Mouse (Mus musculus): Measurements from ENCODE around the gene Emg1.
"Not testable (repeated sequence)": the region's sequence is repeated elsewhere in the genome, so short reads cannot be mapped to it uniquely, and the experiment has no call there.

Gene Emg1

DNA sequence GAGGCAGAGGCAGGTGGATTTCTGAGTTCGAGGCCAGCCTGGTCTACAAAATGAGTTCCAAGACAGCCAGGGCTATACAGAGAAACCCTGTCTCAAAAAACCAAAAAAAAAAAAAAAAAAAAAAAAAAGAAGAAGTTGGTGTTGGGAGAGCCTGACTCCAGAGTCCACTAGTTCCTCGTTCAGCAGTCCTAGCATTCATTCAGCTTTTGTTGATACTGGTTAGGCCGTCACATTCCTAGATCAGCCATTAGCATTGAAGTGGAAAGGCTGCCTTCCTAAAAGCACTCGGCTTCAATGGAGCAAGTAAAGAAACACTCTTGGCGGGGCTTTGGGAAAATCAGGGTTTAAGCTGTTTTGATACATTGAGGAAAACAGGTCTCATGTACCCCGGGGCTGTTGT is 29.7 kb downstream of the Emg1 start:
- DNase-seq (ENCODE audit: low spot score) = not testable (repeated sequence)

DNA sequence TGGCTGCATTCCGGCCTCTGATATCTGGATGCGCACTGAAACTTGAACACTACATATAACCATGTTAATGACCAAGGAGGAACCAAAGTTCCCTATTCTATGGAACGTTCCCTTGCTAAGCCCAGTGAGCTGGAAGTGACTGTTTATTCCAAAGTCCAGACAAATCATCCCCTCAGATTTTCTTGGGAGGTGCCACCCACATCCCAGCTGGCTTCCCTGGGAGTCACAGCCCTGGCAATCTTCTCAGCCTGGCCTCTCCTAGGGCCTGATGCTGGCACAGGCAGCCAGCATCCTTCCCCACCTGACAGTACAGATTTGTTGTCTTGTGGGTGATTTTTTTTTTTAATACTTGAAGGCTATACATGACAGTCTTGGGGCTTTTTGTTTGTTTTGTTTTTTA is 32.5 kb downstream of the Emg1 start:
- DNase-seq (ENCODE audit: low spot score) = no peak

DNA sequence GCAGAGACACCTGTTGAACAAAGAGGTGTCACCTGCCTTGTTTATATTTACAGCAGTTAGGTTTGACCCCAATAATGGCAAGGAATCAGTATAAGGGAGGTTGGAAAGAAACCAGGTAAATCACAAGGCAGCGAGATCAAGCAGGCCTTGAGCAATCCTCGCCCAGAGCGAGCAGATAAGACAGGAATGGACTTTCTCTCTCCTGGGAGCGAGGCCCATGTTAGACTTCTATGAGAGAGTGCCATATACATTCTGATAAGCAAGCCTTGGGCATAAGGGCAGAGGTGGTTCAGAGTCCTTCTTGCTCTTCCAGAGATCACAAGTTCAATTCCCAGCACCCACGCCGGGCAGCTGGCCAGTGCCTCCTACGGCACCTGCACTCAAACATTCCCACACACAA is 33.2 kb downstream of the Emg1 start:
- DNase-seq (ENCODE audit: low spot score) = no peak

DNA sequence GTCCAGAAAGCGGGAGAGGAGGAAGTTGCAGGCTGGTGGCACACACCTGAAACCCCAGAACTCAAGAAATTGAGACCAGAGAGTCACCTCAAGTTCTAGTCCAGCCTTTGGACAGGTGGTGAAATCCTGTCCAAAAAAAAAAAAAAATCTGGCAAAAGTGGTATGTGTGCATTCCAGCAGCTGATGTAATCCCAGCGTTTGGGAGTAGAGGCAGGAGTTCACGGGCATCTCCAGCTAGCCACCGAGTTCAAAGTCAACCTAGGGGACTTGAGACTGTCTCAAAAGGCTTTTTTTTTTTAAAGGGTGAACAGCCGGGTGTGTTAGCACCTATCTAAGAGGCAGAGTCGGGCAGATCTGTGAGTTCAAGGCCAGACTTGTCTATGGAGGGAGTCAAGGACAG is 35.8 kb downstream of the Emg1 start:
- DNase-seq (ENCODE audit: low spot score) = peak; percentile 66

DNA sequence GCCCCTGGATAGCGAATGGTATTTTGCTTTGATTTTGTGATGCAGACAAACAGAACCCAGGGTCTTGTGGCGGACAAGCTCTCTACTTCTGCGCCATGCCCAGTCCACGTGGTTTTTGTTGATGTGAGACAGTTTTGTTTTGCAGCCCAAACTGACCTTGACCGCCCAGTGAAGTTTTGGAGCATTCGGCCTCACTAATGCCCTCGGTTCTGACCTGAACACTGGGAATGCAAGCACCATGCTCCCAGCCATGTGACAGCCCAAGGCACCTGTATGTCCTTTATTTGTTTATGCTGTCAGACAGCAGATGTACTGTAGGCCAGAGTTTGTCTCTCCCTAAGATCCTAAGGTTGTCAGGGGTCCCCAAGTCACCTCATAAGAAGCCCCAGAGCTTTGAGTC is 37.4 kb downstream of the Emg1 start:
- DNase-seq (ENCODE audit: low spot score) = no peak

DNA sequence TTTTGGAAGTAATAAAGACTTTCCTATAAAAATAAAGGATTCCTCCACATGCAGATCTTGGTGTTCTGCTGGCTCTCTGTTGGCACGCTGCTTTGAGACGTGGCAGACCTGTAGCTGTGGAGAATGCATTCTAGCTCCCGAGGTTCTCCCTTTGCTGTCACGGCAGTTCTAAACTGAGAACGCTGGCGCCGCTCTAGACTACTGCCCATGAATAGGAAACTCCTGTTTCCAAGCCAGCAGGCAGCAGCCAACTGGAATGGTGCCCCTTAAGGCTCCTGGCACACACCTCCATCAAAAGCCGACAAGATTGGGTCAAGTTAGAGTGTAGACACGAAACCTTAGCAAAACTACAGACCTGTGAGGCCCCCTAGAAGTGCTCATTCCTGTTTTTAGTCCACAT is 38.4 kb downstream of the Emg1 start:
- DNase-seq (ENCODE audit: low spot score) = no peak

DNA sequence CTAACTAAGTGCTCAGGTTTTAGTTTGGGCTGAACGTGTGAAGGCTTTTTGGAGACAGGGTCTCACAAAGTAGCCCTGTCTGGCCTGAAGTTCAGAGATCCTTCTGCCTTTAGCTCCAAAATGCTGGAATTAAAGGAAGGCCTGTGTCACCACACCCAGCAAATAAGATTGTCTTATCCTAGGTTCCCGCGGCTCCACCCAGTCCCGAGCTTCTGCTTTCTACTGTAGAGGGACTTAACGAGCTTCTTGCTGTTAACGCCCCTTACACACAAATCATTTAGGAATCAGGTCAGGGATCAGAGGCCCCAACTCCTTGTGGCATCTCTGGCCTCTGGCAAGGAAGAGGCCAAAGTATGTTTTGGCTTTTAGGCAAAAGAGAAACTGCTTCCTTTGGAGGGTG is 39.9 kb downstream of the Emg1 start:
- no peak for DNase-seq (ENCODE audit: low spot score)

DNA sequence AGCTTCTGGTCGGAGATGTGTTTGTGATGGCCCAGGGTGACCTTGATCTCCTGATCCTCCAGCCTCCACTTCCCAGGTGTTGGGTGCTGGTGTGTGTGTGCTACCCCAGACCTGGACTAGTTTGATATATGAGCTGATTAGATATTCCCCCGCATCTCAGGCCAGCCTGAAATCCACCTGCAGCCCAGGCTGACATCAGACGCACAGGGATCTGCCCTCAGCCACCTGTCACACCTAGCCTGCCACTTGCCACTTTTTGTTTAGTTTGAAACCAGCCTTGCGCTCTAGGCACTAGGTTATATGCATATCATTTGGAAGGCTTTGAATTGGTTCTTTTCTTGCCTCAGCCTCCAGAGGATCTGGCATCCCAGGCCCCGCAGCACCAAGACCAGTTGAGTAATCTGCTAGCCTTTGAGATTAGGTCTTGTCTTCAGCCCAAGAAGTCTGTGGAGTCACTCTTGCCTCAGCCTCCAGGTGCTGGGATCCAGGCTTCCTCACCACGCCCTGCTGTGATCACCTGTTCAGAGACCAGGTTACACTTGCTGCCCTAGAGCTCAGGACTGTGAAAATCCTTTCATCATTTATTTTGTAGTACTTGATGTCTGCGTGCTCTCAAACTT is 41.6 kb downstream of the Emg1 start:
- DNase-seq (ENCODE audit: low spot score) = no peak

DNA sequence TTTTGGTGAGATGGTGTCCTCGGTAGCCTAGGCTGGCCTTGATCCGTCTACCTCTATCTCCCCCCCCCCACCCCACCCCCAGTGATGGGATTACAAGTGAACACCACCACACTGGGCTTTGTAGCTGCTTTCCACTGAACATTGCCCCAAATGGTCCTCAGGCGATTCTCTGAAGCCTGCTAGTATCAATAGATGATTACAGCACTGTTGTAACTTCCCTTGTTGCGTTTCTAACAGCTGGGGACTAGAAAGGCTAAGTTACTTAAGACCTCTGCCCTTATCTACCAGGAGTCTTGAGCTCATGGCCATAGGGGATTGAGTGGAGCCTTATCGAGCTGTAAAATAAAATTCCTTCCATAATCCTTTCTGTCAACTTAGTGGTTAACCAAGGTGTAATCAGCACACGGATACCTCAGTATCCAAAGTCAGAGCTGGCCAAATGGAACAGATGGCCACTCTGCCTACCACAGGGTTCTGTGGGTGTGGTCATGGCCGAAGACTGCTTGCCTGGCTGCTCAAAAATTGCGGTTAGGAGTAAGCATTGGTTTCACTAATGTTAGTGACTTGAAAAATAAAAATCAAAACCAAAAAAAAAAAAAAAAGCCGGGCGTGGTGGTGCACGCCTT is 42.6 kb downstream of the Emg1 start:
- no peak for DNase-seq (ENCODE audit: low spot score)

DNA sequence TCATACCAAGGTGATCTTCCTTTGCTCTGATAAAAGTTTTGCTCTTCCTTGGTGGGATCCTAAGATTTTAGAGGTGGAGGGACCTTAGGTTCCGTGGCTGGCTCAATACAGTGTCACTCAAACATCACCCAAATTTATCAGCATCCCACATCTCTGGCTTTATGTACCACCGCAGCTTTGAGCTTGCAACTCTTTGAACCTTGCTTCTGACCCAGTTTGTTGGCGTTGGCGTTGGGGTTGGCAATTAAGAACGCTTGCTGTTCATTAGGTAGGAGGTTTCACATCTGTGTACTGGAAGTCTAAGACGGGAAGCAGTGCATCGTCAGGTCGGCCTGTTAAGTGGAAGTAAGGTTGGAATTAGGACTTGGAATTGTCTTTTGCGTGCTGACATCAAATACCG is 47.0 kb downstream of the Emg1 start:
- no peak for DNase-seq (ENCODE audit: low spot score)

DNA sequence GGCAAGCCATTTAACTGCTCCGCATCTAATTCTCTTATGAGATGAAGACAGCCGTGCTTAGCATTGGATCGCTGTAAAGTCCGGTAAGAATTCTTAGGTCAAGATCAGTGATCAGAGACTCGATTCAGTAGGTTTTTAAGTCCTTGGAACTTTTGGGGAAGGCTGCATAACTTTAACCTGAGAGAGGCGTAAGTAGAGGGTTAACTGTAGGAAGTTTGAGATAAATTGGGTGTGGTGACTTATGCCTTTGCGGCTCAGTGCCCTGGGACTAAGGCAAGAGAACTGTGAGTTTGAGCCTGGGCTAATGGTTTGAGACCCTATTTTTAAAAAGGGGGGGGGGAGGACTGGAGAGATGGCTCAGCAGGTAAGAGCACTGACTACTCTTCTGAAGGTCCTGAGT is 47.7 kb downstream of the Emg1 start:
- no peak for DNase-seq (ENCODE audit: low spot score)

DNA sequence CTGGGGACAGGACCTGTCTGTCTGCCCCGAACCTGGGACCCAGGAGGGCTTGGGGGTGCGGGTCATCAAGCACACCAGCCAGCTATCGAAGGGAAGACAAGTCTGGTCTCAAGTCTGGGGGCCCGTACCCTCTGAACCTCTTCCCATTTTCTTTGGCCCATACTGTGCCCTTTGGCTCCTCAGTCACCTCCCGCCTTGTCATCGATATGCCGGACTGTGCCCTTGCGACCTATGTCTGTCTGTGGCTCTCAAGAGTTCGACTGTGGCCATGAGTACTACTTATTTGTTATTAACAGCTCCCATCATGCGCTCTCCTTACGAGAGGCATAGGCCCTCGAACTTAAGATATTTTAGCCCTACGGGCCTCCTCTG is 48.6 kb downstream of the Emg1 start:
- no peak for DNase-seq (ENCODE audit: low spot score)

DNA sequence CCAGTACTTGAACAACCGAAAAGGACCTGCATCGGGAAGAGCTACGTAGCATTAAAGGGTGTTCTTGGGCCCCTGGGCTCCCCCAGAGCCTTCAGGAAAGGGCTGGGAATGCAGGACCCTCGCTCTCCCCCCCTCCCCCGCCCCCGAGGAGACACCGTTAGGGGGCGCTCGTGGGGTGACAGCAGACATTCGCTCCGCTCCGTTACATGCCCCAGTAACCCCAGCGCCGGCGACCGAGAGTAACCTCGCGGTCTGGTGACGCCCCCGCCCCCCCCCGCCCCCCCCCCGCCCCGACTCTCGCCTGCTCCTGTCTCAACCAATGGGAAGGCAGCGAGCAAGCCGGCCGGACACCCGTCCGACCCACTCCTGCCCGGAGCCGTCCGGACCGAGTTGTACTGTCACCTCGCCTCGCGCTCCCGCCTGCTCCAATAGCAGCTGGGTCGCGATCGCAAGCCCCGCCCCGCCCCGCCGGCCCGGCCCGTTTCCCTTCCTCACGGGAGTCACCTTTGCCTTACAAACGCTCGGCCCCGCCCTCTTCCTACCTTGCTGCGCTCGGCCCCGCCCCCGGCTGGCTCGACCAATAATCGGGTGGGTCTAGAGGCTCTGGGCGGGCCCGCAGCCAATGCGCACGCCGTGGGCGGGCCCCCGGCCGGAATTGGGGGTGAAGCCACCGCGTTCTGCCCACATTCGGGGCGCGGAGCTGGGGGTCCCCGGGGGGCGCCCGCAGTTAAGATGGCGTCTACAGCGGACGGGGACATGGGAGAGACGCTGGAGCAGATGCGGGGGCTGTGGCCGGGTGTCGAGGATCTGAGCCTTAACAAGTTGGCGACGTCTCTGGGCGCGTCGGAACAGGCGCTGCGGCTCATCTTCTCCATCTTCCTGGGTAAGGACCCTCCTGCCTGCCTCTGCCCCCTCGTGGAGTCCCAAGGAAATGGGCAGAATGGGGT is 49.2 kb downstream of the Emg1 start, which contains the start of gene Lpcat3:
TSS of gene Lpcat3 (plus strand) at position 551 of the 947 bp plus-strand sequence.
- DNase-seq (ENCODE audit: low spot score) = peak; percentile 99

DNA sequence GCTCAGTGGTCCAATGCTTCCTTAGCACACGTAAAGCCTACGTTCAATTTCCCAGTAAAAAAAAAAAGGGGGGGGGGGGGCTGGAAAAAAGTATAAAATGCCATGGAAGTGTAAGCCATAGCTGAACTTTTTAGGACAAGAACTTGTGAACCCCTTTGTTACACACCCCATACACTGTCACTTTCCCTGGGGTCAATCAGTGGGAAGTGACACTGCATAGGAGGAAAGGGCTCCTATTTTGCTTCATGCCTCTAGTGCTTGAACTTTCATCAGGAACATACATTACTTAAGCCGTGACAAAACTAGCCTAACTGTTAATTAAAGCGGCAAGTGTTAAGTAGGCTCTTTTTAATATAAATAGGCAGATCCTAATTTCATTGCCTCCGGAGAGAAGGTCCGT is 50.0 kb downstream of the Emg1 start:
- no peak for DNase-seq (ENCODE audit: low spot score)

DNA sequence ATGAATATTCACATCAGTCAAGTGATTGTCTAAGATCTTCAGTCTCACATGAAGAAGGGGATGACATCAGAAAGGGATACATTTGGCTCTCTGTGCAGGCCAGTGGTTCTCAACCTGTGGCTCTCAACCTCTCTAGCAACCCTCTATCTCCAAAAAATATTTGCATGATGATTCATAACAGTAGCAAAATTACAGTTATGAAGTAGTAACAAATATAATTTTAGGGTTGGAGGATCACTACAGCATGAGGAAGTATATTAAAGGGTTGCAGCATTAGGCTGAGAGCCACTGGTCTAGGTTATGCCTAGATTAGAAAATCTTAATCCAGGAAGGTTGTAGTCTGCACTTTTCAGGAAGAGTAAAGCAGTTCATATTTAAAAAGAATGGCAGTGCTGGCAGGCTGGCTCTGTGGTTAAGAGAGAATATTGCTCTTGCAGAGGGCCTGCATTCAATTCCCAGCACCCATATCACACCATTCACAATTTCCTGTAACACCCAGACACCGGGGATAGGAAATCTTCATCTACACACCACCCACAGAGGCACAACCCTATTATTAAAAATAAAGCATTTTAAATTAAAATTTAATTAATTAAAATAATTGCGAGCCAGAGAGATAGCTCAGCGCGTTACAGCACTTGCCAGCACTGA is 50.7 kb downstream of the Emg1 start:
- DNase-seq (ENCODE audit: low spot score) = no peak

DNA sequence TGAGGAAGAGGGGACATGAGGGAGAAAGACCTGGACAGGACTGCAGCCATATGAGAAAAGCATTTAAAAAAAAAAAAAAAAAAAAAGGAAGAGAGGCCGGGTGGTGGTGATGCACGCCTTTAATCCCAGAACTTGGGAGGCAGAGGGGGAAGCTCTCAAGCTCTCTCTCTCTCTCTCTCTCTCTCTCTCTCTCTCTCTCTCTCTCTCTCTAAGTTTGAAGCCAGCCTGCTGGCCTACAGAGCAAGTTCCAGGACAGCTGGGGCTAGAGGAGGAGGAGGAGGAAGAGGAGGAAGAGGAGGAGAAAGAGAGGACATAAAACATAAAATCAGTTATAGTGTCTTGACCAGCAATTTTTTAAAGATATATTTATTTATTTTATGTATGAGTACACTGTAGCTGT is 53.9 kb downstream of the Emg1 start:
- DNase-seq (ENCODE audit: low spot score) = no peak

DNA sequence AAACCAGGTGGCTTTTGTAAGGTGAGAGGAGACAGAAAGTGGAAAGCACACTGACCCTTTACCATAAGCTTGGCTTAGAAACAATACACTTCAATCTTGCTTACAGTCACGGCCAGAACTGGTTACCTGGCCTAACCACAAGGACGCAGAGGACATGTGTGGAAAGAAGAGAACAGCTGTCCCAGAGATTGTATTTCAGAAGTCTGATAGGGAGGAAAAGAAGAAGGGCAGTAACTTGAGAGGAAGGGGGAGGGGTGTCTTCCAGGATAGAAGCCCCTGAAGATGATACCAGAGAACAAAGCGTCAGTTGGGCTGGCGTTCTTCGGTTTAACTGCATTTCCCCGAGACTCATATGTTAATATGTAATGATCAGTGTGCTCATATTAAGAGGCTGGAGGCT is 56.1 kb downstream of the Emg1 start:
- no peak for DNase-seq (ENCODE audit: low spot score)

Data from adipocyte (in vitro differentiated cells).